Mouse (Mus musculus) activated CD4-positive, CD25-positive, alpha-beta regulatory T cell, adult 4 months (primary cell): ENCODE measurements around the gene Islr2. TPM values are rescaled to one million over a fixed set of nuclear protein-coding genes. Genes with fewer than 3 reads are reported as not detected.

Source experiments
- ATAC-seq: one replicate; pipeline ENCODE4 v1.8.0; 2017
- polyA plus RNA-seq, 2 experiments: library from polyadenylated mRNA; unstranded; fragments of 100-300 nt; shearing (Covaris generic); gene quantifications; one replicate each; pipeline ENCODE4 v1.2.1; 2017

Gene Islr2
- polyA plus RNA-seq, 2 experiments from 2014 or later: not detected

GRCm38 (mm10) chr9:58220218-58220903 lies 16.2 kb upstream of the Islr2 start:
- ATAC-seq: no peak

- no peak for ATAC-seq
Observed at GRCm38 (mm10) chr9:58218539-58218938, 14.4 kb upstream of the Islr2 start.

- ATAC-seq: no peak
Observed at GRCm38 (mm10) chr9:58216402-58216801, 12.3 kb upstream of the Islr2 start.

GRCm38 (mm10) chr9:58214519-58215180 lies 10.5 kb upstream of the Islr2 start:
- ATAC-seq: no peak

- ATAC-seq: no peak
Observed at GRCm38 (mm10) chr9:58213865-58214264, 9.7 kb upstream of the Islr2 start.

- no peak for ATAC-seq
Observed at GRCm38 (mm10) chr9:58213377-58213776, 9.3 kb upstream of the Islr2 start.

- ATAC-seq: no peak
Observed at GRCm38 (mm10) chr9:58210304-58210627, 6.1 kb upstream of the Islr2 start.

- no peak for ATAC-seq
Observed at GRCm38 (mm10) chr9:58209462-58210303, 5.6 kb upstream of the Islr2 start.

GRCm38 (mm10) chr9:58206013-58206412 lies 1.9 kb upstream of the Islr2 start:
- no peak for ATAC-seq

- ATAC-seq: peak; percentile 75
Observed at GRCm38 (mm10) chr9:58204448-58205000, 405 bp upstream of the Islr2 start.

GRCm38 (mm10) chr9:58202676-58203453 lies 1.3 kb downstream of the Islr2 start:
- ATAC-seq: no peak

GRCm38 (mm10) chr9:58201861-58202549 lies 2.1 kb downstream of the Islr2 start:
- ATAC-seq: no peak

- no peak for ATAC-seq
Observed at GRCm38 (mm10) chr9:58201091-58201842, 2.9 kb downstream of the Islr2 start.

- no peak for ATAC-seq
Observed at GRCm38 (mm10) chr9:58200270-58201090, 3.6 kb downstream of the Islr2 start.

- ATAC-seq: no peak
Observed at GRCm38 (mm10) chr9:58199381-58200269, 4.5 kb downstream of the Islr2 start.

- ATAC-seq: no peak
Observed at GRCm38 (mm10) chr9:58198801-58199371, 5.2 kb downstream of the Islr2 start.

- no peak for ATAC-seq
Observed at GRCm38 (mm10) chr9:58197781-58198701, 6.1 kb downstream of the Islr2 start.
